9 mouse cellular contexts compared by ENCODE assay signal in the genomic region with DNA sequence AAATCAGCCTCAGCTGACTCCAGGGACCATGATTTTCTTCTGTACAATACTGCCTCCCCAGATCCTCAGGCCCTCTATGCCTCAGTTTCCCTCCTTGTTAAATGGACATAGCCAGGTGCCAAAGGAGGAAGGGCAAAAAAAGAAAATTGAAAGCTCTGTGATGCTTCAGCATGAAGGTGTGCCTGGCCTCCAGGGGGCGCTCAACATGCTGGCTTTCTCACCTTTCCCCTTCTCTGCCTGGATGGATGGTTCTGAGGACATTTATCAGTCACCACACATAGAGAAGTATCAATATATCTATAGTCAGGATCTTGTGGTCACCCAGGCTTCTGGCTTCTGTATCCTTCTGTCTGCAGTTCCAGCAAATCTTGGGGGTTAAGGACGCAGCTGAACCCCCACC. TPM values are rescaled to one million over a fixed set of nuclear protein-coding genes. Genes with fewer than 3 reads are reported as not detected.
DNase-seq lines count a peak whose midpoint lies in the region; ATAC-seq and TF ChIP-seq lines count a peak whose summit lies in the region.
"Had no signal": no experiment of that assay in that cellular context is flagged by ENCODE, and none has a peak within 500 bp of the region (broad histone marks: within the 10 kb centered on the region; RNA-seq: fewer than 3 reads in every experiment).

No protein-coding gene starts in this region.

- H3K27me3 ChIP-seq in stomach, embryonic 16.5 days (ENCODE audit: control insufficient read depth, insufficient read depth, low read length): no peaks in the 10 kb centered on the region
- H3K27me3 ChIP-seq: hindbrain, embryonic 15.5 days had no signal

- H3K9me3 ChIP-seq in stomach, embryonic 16.5 days (replicated peaks; ENCODE audit: control insufficient read depth, low read length): 0 out of 2 replicates have a peak, but pooled peaks cover 4% of the 10 kb centered on the region
- H3K9me3 ChIP-seq: hindbrain, embryonic 15.5 days had no signal

- H3K36me3 ChIP-seq in stomach, embryonic 16.5 days (ENCODE audit: control insufficient read depth, insufficient read depth, low read length): no peaks in the 10 kb centered on the region
- H3K36me3 ChIP-seq: hindbrain, embryonic 15.5 days had no signal

- no peak overlapping the region for H3K4me3 ChIP-seq in cortical plate, adult 2 months (ENCODE audit: insufficient read depth, low read length)
- H3K4me3 ChIP-seq in stomach, embryonic 16.5 days (replicated peaks; ENCODE audit: low read length): no peak overlapping the region
- H3K4me3 ChIP-seq: hindbrain, embryonic 15.5 days had no signal

- H3K9ac ChIP-seq in stomach, embryonic 16.5 days (ENCODE audit: low read length): no peak overlapping the region
- H3K9ac ChIP-seq: hindbrain, embryonic 15.5 days had no signal

- H3K4me2 ChIP-seq in stomach, embryonic 16.5 days (ENCODE audit: low read depth, low read length): no peak overlapping the region
- H3K4me2 ChIP-seq: hindbrain, embryonic 15.5 days had no signal

- no peak for TF ChIP-seq POLR2A in cortical plate, adult 2 months (IDR thresholded peaks at IDR 0.05; ENCODE audit: extremely low read depth, insufficient read depth, low read length)

- no peaks in the 10 kb centered on the region for H3K4me1 ChIP-seq in cortical plate, adult 2 months (ENCODE audit: control insufficient read depth, insufficient read depth, low read length)
- H3K4me1 ChIP-seq in stomach, embryonic 16.5 days (ENCODE audit: control insufficient read depth, insufficient read depth, low read length): peaks cover under 1% of the 10 kb centered on the region; the same call in 1 of the 2 replicates

- peak; percentile 58 for TF ChIP-seq CTCF in cortical plate, adult 2 months (IDR thresholded peaks at IDR 0.05; ENCODE audit: extremely low read depth, insufficient read depth, low read length)

- 47% methylated on average over 2 of the region's 2 CpGs for WGBS in stomach, embryonic 16.5 days

- DNase-seq in adrenal gland, adult (ENCODE audit: inconsistent age in 2 of 2, low spot score in 1 of 2): peak; percentile 54 to 83
- DNase-seq in adrenal gland, postnatal 4 days (ENCODE audit: low spot score in 2 of 2): no peak
- peak; percentile 14 for DNase-seq in right cerebral cortex, adult 18-20 months
- DNase-seq in right cerebral cortex, postnatal 25 days: no peak
- peak; percentile 15 to 63 for DNase-seq in kidney, adult 8-10 months
- peak; percentile 43 to 69 for DNase-seq in lung, postnatal 4 days

- no peak for ATAC-seq in stomach, embryonic 16.5 days (ENCODE audit: insufficient read depth, low FRiP score)

- no peak overlapping the region for H3K27ac ChIP-seq in cortical plate, adult 2 months (ENCODE audit: insufficient read depth, low read length)
- H3K27ac ChIP-seq in stomach, embryonic 16.5 days (ENCODE audit: low read length): peak overlapping the region; percentile 85
- H3K27ac ChIP-seq: hindbrain, embryonic 15.5 days had no signal

RNA-seq across cellular contexts. Expression of a gene that starts 49.3 kb away (rescaled TPM):
- 100 to 1,000 TPM; 109 to 124 TPM for total RNA-seq in adrenal gland, postnatal 4 days (2021)
- polyA plus RNA-seq in cortical plate, adult 2 months (2012; rRNA removed): 20.6 and 20.8 TPM in 2 replicates
- polyA plus RNA-seq in stomach, embryonic 16.5 days (2015; fragmentation: Nextera tagmentation; extraction: Ambion mirVana): 362 and 363 TPM in 2 replicates

Comparison
In these comparisons a context has a peak if more than half of its experiments do, and no peak if none do; other contexts are left out.
1. DNase-seq: peak in adrenal gland, adult (2 of 2), right cerebral cortex, adult 18-20 months (single experiment), kidney, adult 8-10 months (2 of 2) and lung, postnatal 4 days (2 of 2); none in adrenal gland, postnatal 4 days (0 of 2) and right cerebral cortex, postnatal 25 days (single experiment).
2. RNA of a gene that starts 49.3 kb away (polyA plus RNA-seq): 362 to 363 TPM in stomach, embryonic 16.5 days; 20.6 to 20.8 TPM in cortical plate, adult 2 months; every median in the first group is over 10 times any median in the second.